ENCODE assay signal across 8 mouse cellular contexts in genomic region chr13:34187571-34187970, GRCm38 (mm10). TPM values are rescaled to one million over a fixed set of nuclear protein-coding genes. Genes with fewer than 3 reads are reported as not detected.
DNase-seq lines count a peak whose midpoint lies in the region; ATAC-seq lines count a peak whose summit lies in the region.

No protein-coding gene starts in this region.

- peaks cover 10% of the 10 kb centered on the region for H3K36me3 ChIP-seq in hindbrain, embryonic 16.5 days (ENCODE audit: control insufficient read depth, insufficient read depth, low read length)
- H3K36me3 ChIP-seq in macrophage (ENCODE audit: inconsistent target), result no peaks in the 10 kb centered on the region

- H3K4me3 ChIP-seq in hindbrain, embryonic 16.5 days (ENCODE audit: low read length), result no peak overlapping the region
- H3K4me3 ChIP-seq in macrophage (ENCODE audit: inconsistent target), result no peak overlapping the region

- no peaks in the 10 kb centered on the region for H3K4me1 ChIP-seq in hindbrain, embryonic 16.5 days (ENCODE audit: control insufficient read depth, insufficient read depth, low read depth, low read length)

- no peak overlapping the region for H3K27ac ChIP-seq in hindbrain, embryonic 16.5 days (ENCODE audit: low read depth, low read length)
- peak overlapping the region; percentile 24; the same call in 1 of the 2 replicates for H3K27ac ChIP-seq in macrophage

- H3K9ac ChIP-seq in hindbrain, embryonic 16.5 days (ENCODE audit: low read depth, low read length), result no peak overlapping the region

- H3K79me2 ChIP-seq in macrophage (ENCODE audit: inconsistent target), result no peaks in the 10 kb centered on the region

- DNase-seq in WW6 (ENCODE audit: low read depth, low spot score), result peak; percentile 20
- peak; percentile 79 for DNase-seq in cerebellum, adult 9-10 months
- DNase-seq in frontal cortex, postnatal 14 days (ENCODE audit: low spot score in 2 of 2), result peak; percentile 43 to 55
- peak; percentile 33 to 47 for DNase-seq in layer of hippocampus, postnatal 25 days (ENCODE audit: extremely low spot score in 1 of 2, low spot score in 1 of 2)
- peak; percentile 72 to 77 for DNase-seq in right cerebral cortex, adult 2 months (ENCODE audit: low spot score in 2 of 2)
- peak; percentile 42 to 63 for DNase-seq in urinary bladder, postnatal 4 days (ENCODE audit: low spot score in 2 of 2)

- 12% methylated on average over 5 of the region's 5 CpGs for WGBS in hindbrain, embryonic 16.5 days
- WGBS in macrophage (ENCODE audit: missing documents), result 2% methylated on average over 5 of the region's 5 CpGs

- H3K9me3 ChIP-seq in hindbrain, embryonic 16.5 days (ENCODE audit: control insufficient read depth, low read length), result no peaks in the 10 kb centered on the region

- no peak overlapping the region for H3K4me2 ChIP-seq in hindbrain, embryonic 16.5 days (ENCODE audit: low read length)

- no peaks in the 10 kb centered on the region for H3K27me3 ChIP-seq in hindbrain, embryonic 16.5 days (replicated peaks; ENCODE audit: control insufficient read depth, insufficient read depth, low read length)

- peak; percentile 87 for ATAC-seq in hindbrain, embryonic 16.5 days

RNA-seq across cellular contexts. Expression of gene Psmg4, which starts 24.8 kb away (rescaled TPM):
- 69.1 and 69.5 TPM in 2 replicates for polyA plus RNA-seq in hindbrain, embryonic 16.5 days (2015; fragmentation: Nextera tagmentation; extraction: Ambion mirVana)
- total RNA-seq in layer of hippocampus, postnatal 25 days (2021), result 10 to 100 TPM; 26.2 to 26.7 TPM
- total RNA-seq in macrophage (2018; cell fraction: chromatin; rRNA removed), result 10 to 100 TPM in 1 of 26 experiments, 1 to 10 TPM in 16, not detected in 9; 2.3 to 11.9 (median 4.8) TPM
- 10 to 100 TPM; 34.1 to 56.5 (median 44.8) TPM for total RNA-seq in macrophage (2018; cell fraction: cytosol; rRNA removed)
- 10 to 100 TPM in 6 of 26 experiments, 1 to 10 TPM in 18, not detected in 2; 1.8 to 15.4 (median 6.9) TPM for total RNA-seq in macrophage (2018; cell fraction: nucleus; rRNA removed)
- polyA plus RNA-seq in macrophage (2018), result 13.9 to 63.8 TPM (median 55.2 TPM) in 3 replicates

RNA-seq across cellular contexts. Expression of gene Tubb2b, which starts 57.3 kb away (rescaled TPM):
- 1,169 and 1,199 TPM in 2 replicates for polyA plus RNA-seq in hindbrain, embryonic 16.5 days (2015; fragmentation: Nextera tagmentation; extraction: Ambion mirVana)
- total RNA-seq in layer of hippocampus, postnatal 25 days (2021), result 100 to 1,000 TPM; 319 to 347 TPM
- 10 to 100 TPM in 1 of 26 experiments, 1 to 10 TPM in 9, under 1 TPM in 10, not detected in 6; 0.48 to 13.3 (median 1.0) TPM for total RNA-seq in macrophage (2018; cell fraction: chromatin; rRNA removed)
- total RNA-seq in macrophage (2018; cell fraction: cytosol; rRNA removed), result 1 to 10 TPM; 1.9 to 9.9 (median 4.5) TPM
- total RNA-seq in macrophage (2018; cell fraction: nucleus; rRNA removed), result 1 to 10 TPM in 21 of 26 experiments, under 1 TPM in 4, not detected in 1; 0.55 to 5.1 (median 1.6) TPM
- polyA plus RNA-seq in macrophage (2018), result 3.6 to 6.5 TPM (median 5.1 TPM) in 3 replicates

Comparison
In these comparisons a context has a peak if more than half of its experiments do, and no peak if none do; other contexts are left out.
1. DNase-seq: peak in every context shown above with its lines; median percentile 79 in cerebellum, adult 9-10 months; 74 in right cerebral cortex, adult 2 months; 52 in urinary bladder, postnatal 4 days; 49 in frontal cortex, postnatal 14 days; 40 in layer of hippocampus, postnatal 25 days; 20 in WW6.
2. RNA of gene Tubb2b, which starts 57.3 kb away (polyA plus RNA-seq): 1,169 to 1,199 TPM in hindbrain, embryonic 16.5 days; 3.6 to 6.5 TPM in macrophage; every median in the first group is over 100 times any median in the second.